Mouse (Mus musculus) spleen, adult 2 months (tissue): ENCODE measurements around the gene Wdr63.

Experiments
- CTCF ChIP-seq: fragments of 200-500 bp; IDR thresholded peaks from 2 replicates; pipeline ENCODE4 v1.5.1; 2011; ENCODE audit warnings: mild to moderate bottlenecking, inconsistent platforms; ENCODE audit not compliant: insufficient read depth, insufficient read length, insufficient replicate concordance; ENCODE audit errors: extremely low read depth
- POLR2A ChIP-seq: fragments of 200-500 bp; IDR thresholded peaks from 2 replicates; pipeline ENCODE4 v1.6.1; 2011; ENCODE audit warnings: low read depth, low read length, inconsistent platforms

GRCm38 (mm10) chr3:146017521-146017920 is 90.4 kb downstream of the Wdr63 start:
- TF ChIP-seq CTCF: no peak
- TF ChIP-seq POLR2A: no peak
